Mouse (Mus musculus): ENCODE results near the gene Ttc22. TPM values are rescaled to one million over a fixed set of nuclear protein-coding genes. Genes with fewer than 3 reads are reported as not detected.

The Ttc22 gene
- total and polyA plus RNA-seq, 3 experiments, result 0.04 TPM; not detected in 2

DNA sequence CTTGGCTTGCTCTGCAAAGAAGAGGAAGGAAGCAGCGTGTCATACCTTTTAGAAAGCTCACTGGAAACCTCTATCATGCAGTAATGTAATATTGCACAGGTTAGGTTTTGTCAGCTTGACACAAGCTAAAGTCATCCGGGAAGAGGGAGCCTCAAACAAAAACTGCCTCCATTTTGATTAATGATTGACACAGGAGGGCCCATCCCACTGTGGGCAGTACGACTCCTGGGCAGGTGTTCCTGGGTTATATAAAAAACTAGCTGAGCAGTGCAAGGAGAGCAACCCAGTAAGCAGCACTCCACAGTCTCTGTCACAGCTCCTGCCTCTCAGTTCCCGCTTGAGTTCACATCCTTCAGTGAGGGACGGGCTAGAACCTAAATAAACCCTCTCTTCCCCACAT lies 54.5 kb downstream of the Ttc22 start:
- Histone ChIP-seq H3K36me3 (ENCODE audit: control insufficient read depth in 1 of 2, insufficient read depth in 2 of 2, low read length in 2 of 2) (peaks cover 3 to 9% of the 10 kb centered on the region in 2 experiments), H3K4me1 (ENCODE audit: control insufficient read depth in 1 of 2, insufficient read depth in 2 of 2, low read length in 2 of 2) (peaks cover 4 to 14% of the 10 kb centered on the region in 2 experiments; a peak in 3 of 4 replicates), H3K79me2 (ENCODE audit: control insufficient read depth, insufficient read depth, low read length, poor library complexity) (peaks cover 11% of the 10 kb centered on the region), H3K9ac (ENCODE audit: control insufficient read depth, low read depth, low read length, poor library complexity, severe bottlenecking) (no peak overlapping the region), H3K9me3 (replicated peaks; ENCODE audit: insufficient read depth, low read length) (no peaks in the 10 kb centered on the region), H3K4me3 (ENCODE audit: control insufficient read depth in 1 of 2, insufficient read depth in 1 of 2, low read depth in 2 of 2, low read length in 2 of 2) (no peak overlapping the region), H3K27me3 (ENCODE audit: control insufficient read depth in 1 of 2, insufficient read depth in 2 of 2, low read length in 2 of 2) (no peaks in the 10 kb centered on the region), H3K27ac (ENCODE audit: control insufficient read depth, low read depth, low read length) (no peak overlapping the region)
- no peak for TF ChIP-seq JUND (IDR thresholded peaks at IDR 0.05; ENCODE audit: low read depth, low read length)
- TF ChIP-seq USF2 (IDR thresholded peaks at IDR 0.05; ENCODE audit: borderline replicate concordance in 1 of 2, insufficient read depth in 1 of 2, low read depth in 1 of 2, low read length in 2 of 2), result no peak
- TF ChIP-seq CHD1 (IDR thresholded peaks at IDR 0.05; ENCODE audit: low read depth, low read length), result no peak
- TF ChIP-seq POLR2AphosphoS5 (IDR thresholded peaks at IDR 0.05; ENCODE audit: borderline replicate concordance, low read depth, low read length), result no peak
- DNase-seq (ENCODE audit: low read depth, low spot score), result no peak

- no peaks in the 10 kb centered on the region for H3K9me3 ChIP-seq (replicated peaks; ENCODE audit: insufficient read depth, low read length)
- peak within 1 kb of the TSS; percentile 50 for H3K27ac ChIP-seq (ENCODE audit: control insufficient read depth, low read depth, low read length)
- H3K27me3 ChIP-seq (ENCODE audit: control insufficient read depth in 1 of 2, insufficient read depth in 2 of 2, low read length in 2 of 2), result peaks cover 3 to 7% of the 10 kb centered on the region in 2 experiments; a peak in 3 of 4 replicates
- DNase-seq (ENCODE audit: low read depth, low spot score), result peak; percentile 97
- H3K9ac ChIP-seq (ENCODE audit: control insufficient read depth, low read depth, low read length, poor library complexity, severe bottlenecking), result peak within 1 kb of the TSS; percentile 97
- peak within 1 kb of the TSS; percentile 93 to 96 for H3K4me3 ChIP-seq (ENCODE audit: control insufficient read depth in 1 of 2, insufficient read depth in 1 of 2, low read depth in 2 of 2, low read length in 2 of 2)
- H3K4me1 ChIP-seq (ENCODE audit: control insufficient read depth in 1 of 2, insufficient read depth in 2 of 2, low read length in 2 of 2), result peaks cover 4 to 14% of the 10 kb centered on the region in 2 experiments; a peak in 3 of 4 replicates
- peaks cover 2 to 9% of the 10 kb centered on the region in 2 experiments for H3K36me3 ChIP-seq (ENCODE audit: control insufficient read depth in 1 of 2, insufficient read depth in 2 of 2, low read length in 2 of 2)
- peaks cover 11% of the 10 kb centered on the region for H3K79me2 ChIP-seq (ENCODE audit: control insufficient read depth, insufficient read depth, low read length, poor library complexity)
- TF ChIP-seq MXI1 (IDR thresholded peaks at IDR 0.05; ENCODE audit: low read depth, low read length) (peak; percentile 89), SIN3A (IDR thresholded peaks at IDR 0.05; ENCODE audit: low read length) (peak; percentile 91), BHLHE40 (IDR thresholded peaks at IDR 0.05; ENCODE audit: borderline replicate concordance, low read depth, low read length) (no peak), ZNF384 (IDR thresholded peaks at IDR 0.05; ENCODE audit: low read depth, low read length) (no peak), KAT2A (conservative IDR thresholded peaks at IDR 0.05; ENCODE audit: low read depth, low read length) (no peak; the same call in 1 of the 2 replicates), NRF1 (IDR thresholded peaks at IDR 0.05; ENCODE audit: insufficient read depth, low read depth, low read length, poor library complexity, severe bottlenecking) (peak; percentile 51; the same call in 1 of the 2 replicates), TAL1 (IDR thresholded peaks at IDR 0.05; ENCODE audit: low read length) (no peak), RAD21 (IDR thresholded peaks at IDR 0.05; ENCODE audit: low read depth, low read length) (no peak), POLR2AphosphoS5 (IDR thresholded peaks at IDR 0.05; ENCODE audit: borderline replicate concordance, low read depth, low read length) (no peak), USF1 (IDR thresholded peaks at IDR 0.05; ENCODE audit: low read depth, low read length) (no peak), MYC (IDR thresholded peaks at IDR 0.05; ENCODE audit: low read depth, low read length) (peak; percentile 55; the same call in 1 of the 2 replicates), ZC3H11A (IDR thresholded peaks at IDR 0.05; ENCODE audit: low read depth, low read length) (no peak), TBP (IDR thresholded peaks at IDR 0.05; ENCODE audit: low read depth, low read length) (peak; percentile 80), CHD2 (IDR thresholded peaks at IDR 0.05; ENCODE audit: low read length) (no peak), EP300 (IDR thresholded peaks at IDR 0.05; ENCODE audit: low read depth in 1 of 2, low read length in 2 of 2) (0 out of 4 replicates have a peak, but pooled peaks of 1 of the 2 experiments have one; percentile 13), POLR2AphosphoS2 (IDR thresholded peaks at IDR 0.05; ENCODE audit: low read length) (peak; percentile 76; the same call in 1 of the 2 replicates), MAFK (IDR thresholded peaks at IDR 0.05; ENCODE audit: borderline replicate concordance, low read depth, low read length) (no peak), NELFE (IDR thresholded peaks at IDR 0.05; ENCODE audit: low read depth, low read length) (peak; percentile 93), GATA1 (IDR thresholded peaks at IDR 0.05; ENCODE audit: low read depth, low read length) (no peak), USF2 (IDR thresholded peaks at IDR 0.05; ENCODE audit: borderline replicate concordance in 1 of 2, insufficient read depth in 1 of 2, low read depth in 1 of 2, low read length in 2 of 2) (no peak), SMC3 (IDR thresholded peaks at IDR 0.05; ENCODE audit: low read depth, low read length) (no peak), GABPA (IDR thresholded peaks at IDR 0.05; ENCODE audit: low read depth, low read length) (no peak), ZKSCAN1 (IDR thresholded peaks at IDR 0.05; ENCODE audit: low read depth, low read length) (no peak), JUND (IDR thresholded peaks at IDR 0.05; ENCODE audit: low read depth, low read length) (no peak), POLR2A (IDR thresholded peaks at IDR 0.05; ENCODE audit: control insufficient read depth in 1 of 2, insufficient read depth in 1 of 2, low read depth in 1 of 2, low read length in 2 of 2, poor library complexity in 1 of 2) (peak; percentile 87 to 94), CHD1 (IDR thresholded peaks at IDR 0.05; ENCODE audit: low read depth, low read length) (no peak), ZMIZ1 (IDR thresholded peaks at IDR 0.05; ENCODE audit: low read depth, low read length) (peak; percentile 72; the same call in 1 of the 2 replicates), MAZ (IDR thresholded peaks at IDR 0.05; ENCODE audit: low read depth, low read length) (peak; percentile 74; the same call in 1 of the 2 replicates), RCOR1 (IDR thresholded peaks at IDR 0.05; ENCODE audit: low read depth, low read length) (no peak)
Observed at GRCm38 (mm10) chr4:106678442-106679118, 56.3 kb downstream of the Ttc22 start, which contains the start of gene Ttc4. TSS of gene Ttc4 (minus strand) at chr4:106678944.

All from MEL (cell line).